Mouse (Mus musculus) heart, postnatal 0 days (tissue): ENCODE results near the gene Coro1c. TPM values are rescaled to one million over a fixed set of nuclear protein-coding genes. Genes with fewer than 3 reads are reported as not detected.
A peak's percentile ranks its signal among the peaks of the same experiment; 100 is the strongest.

Source experiments
- ATAC-seq: fragments of 200-750 bp; cut with Nextera tagmentation; 2 replicates; pipeline ENCODE4 v1.8.0; 2017; ENCODE audit warnings: low read depth, moderate number of reproducible peaks, moderate library complexity; ENCODE audit not compliant: insufficient read depth
- DNase-seq: peaks from one replicate; pipeline ENCODE4 v3.0.0-alpha.2; 2016; ENCODE audit warnings: low spot score
- H3K27ac ChIP-seq: fragments of 300-500 bp; sonication (generic); 2 replicates; pipeline ENCODE4 v1.5.1; 2014; ENCODE audit warnings: low read depth, mild to moderate bottlenecking
- H3K27me3 ChIP-seq: fragments of 300-500 bp; sonication (generic); 2 replicates; pipeline ENCODE4 v1.6.1; 2014; ENCODE audit warnings: low read length, mixed read lengths; ENCODE audit not compliant: control insufficient read depth, insufficient read depth
- H3K36me3 ChIP-seq: fragments of 300-500 bp; sonication (generic); replicated peaks from 2 replicates; pipeline ENCODE4 v1.6.1; 2014; ENCODE audit warnings: low read length, mixed read lengths; ENCODE audit not compliant: control insufficient read depth, insufficient read depth
- H3K4me1 ChIP-seq: fragments of 300-500 bp; sonication (generic); 2 replicates; pipeline ENCODE4 v1.6.1; 2014; ENCODE audit warnings: antibody characterized with exemption; ENCODE audit not compliant: control insufficient read depth, insufficient read depth
- H3K4me2 ChIP-seq: fragments of 300-500 bp; sonication (generic); 2 replicates; pipeline ENCODE4 v1.6.1; 2014; ENCODE audit warnings: low read depth, mild to moderate bottlenecking, low read length, moderate library complexity
- H3K4me3 ChIP-seq: fragments of 300-500 bp; sonication (generic); 2 replicates; pipeline ENCODE4 v1.5.1; 2014; ENCODE audit warnings: low read depth, low read length
- H3K9ac ChIP-seq: fragments of 300-500 bp; sonication (generic); replicated peaks from 2 replicates; pipeline ENCODE4 v1.6.1; 2014; ENCODE audit warnings: low read depth, low read length, mixed read lengths
- H3K9me3 ChIP-seq: fragments of 300-500 bp; sonication (generic); replicated peaks from 2 replicates; pipeline ENCODE4 v1.6.1; 2016; ENCODE audit warnings: low read length; ENCODE audit not compliant: control insufficient read depth
- CTCF ChIP-seq: IDR thresholded peaks from 2 replicates; pipeline ENCODE4 v1.5.1; 2016; ENCODE audit warnings: antibody characterized with exemption, control low read depth, low read depth
- EP300 ChIP-seq: IDR thresholded peaks from 2 replicates; pipeline ENCODE4 v1.6.1; 2016; ENCODE audit warnings: antibody characterized with exemption, low read depth
- WGBS: fragments of 180-500 bp; shearing (Covaris S2); extraction: QIAGEN DNeasy Blood & Tissue Kit; methylation state at CpG from one replicate; pipeline ENCODE4 v1.1.7; 2014; 5-methylcytosine and 5-hydroxymethylcytosine counted together
- polyA plus RNA-seq: library from polyadenylated mRNA; unstranded; fragments of >200 nt; fragmentation: Nextera tagmentation; extraction: Ambion mirVana; gene quantifications from 2 replicates; pipeline ENCODE4 v1.2.1, GENCODE M21; 2015
- total RNA-seq: library from RNA; depleted of rRNA; stranded (reverse); fragments of >200 nt; gene quantifications from 2 replicates; pipeline ENCODE4 v1.2.3, GENCODE M21; 2014; ENCODE audit warnings: low replicate concordance; rRNA removed

Coro1c gene
- total and polyA plus RNA-seq, 2 experiments from 2014 or later: 46.6 to 78.2 TPM

- Histone ChIP-seq H3K36me3 (no peaks in the 10 kb centered on the region), H3K4me1 (no peaks in the 10 kb centered on the region), H3K9me3 (no peaks in the 10 kb centered on the region), H3K27me3 (peaks cover 25% of the 10 kb centered on the region), H3K27ac (0 out of 2 replicates have a peak overlapping the region, but pooled peaks have one; percentile 30), H3K9ac (no peak overlapping the region), H3K4me3 (no peak overlapping the region), H3K4me2 (peak overlapping the region; percentile 33; the same call in 1 of the 2 replicates)
- no peak for ATAC-seq
- 19% methylated on average over 19 of the region's 19 CpGs for WGBS
- TF ChIP-seq EP300 (no peak), CTCF (no peak)
- no peak for DNase-seq
These were observed 111.2 kb downstream of the Coro1c start for GRCm38 (mm10) chr5:113797149-113797882.

- Histone ChIP-seq H3K9me3 (no peaks in the 10 kb centered on the region), H3K4me2 (peak overlapping the region; percentile 33; the same call in 1 of the 2 replicates), H3K4me3 (no peak overlapping the region), H3K27ac (no peak overlapping the region), H3K27me3 (peaks cover 25% of the 10 kb centered on the region), H3K36me3 (no peaks in the 10 kb centered on the region), H3K4me1 (no peaks in the 10 kb centered on the region), H3K9ac (no peak overlapping the region)
- ATAC-seq (no peak), DNase-seq (no peak)
- TF ChIP-seq EP300 (no peak), CTCF (no peak)
- WGBS: 12% methylated on average over 13 of the region's 13 CpGs
These were observed 112.0 kb downstream of the Coro1c start for GRCm38 (mm10) chr5:113796401-113797148.

Other genes with a start within 250 kb of the Coro1c start
- gene 1700069L16Rik, start 184.0 kb downstream of the Coro1c start, total RNA-seq: not detected in 2 replicates
- gene 1700069L16Rik, start 184.0 kb downstream of the Coro1c start, polyA plus RNA-seq: not detected in 2 replicates
- 5.5 and 7.1 TPM in 2 replicates for gene Ficd, start 173.0 kb downstream of the Coro1c start, total RNA-seq
- 4.1 and 5.3 TPM in 2 replicates for gene Ficd, start 173.0 kb downstream of the Coro1c start, polyA plus RNA-seq
- 15.8 and 22.3 TPM in 2 replicates for gene Sart3, start 136.2 kb downstream of the Coro1c start, total RNA-seq
- gene Sart3, start 136.2 kb downstream of the Coro1c start, polyA plus RNA-seq: 11.9 and 12.8 TPM in 2 replicates
- gene Iscu, start 136.0 kb downstream of the Coro1c start, total RNA-seq: 116 and 149 TPM in 2 replicates
- 210 and 215 TPM in 2 replicates for gene Iscu, start 136.0 kb downstream of the Coro1c start, polyA plus RNA-seq
- gene Tmem119, start 108.2 kb downstream of the Coro1c start, total RNA-seq: 19.9 and 28.4 TPM in 2 replicates
- 12.4 and 13.0 TPM in 2 replicates for gene Tmem119, start 108.2 kb downstream of the Coro1c start, polyA plus RNA-seq
- gene Selplg, start 76.1 kb downstream of the Coro1c start, total RNA-seq: 1.6 and 5.0 TPM in 2 replicates
- gene Selplg, start 76.1 kb downstream of the Coro1c start, polyA plus RNA-seq: 1.2 and 1.7 TPM in 2 replicates
- 7.1 and 10.0 TPM in 2 replicates for gene Ssh1, start 85.1 kb upstream of the Coro1c start, total RNA-seq
- 5.8 and 6.8 TPM in 2 replicates for gene Ssh1, start 85.1 kb upstream of the Coro1c start, polyA plus RNA-seq
- gene Dao, start 94.9 kb upstream of the Coro1c start, total RNA-seq: not detected in 2 replicates
- gene Dao, start 94.9 kb upstream of the Coro1c start, polyA plus RNA-seq: not detected in 2 replicates
- gene Usp30, start 156.7 kb upstream of the Coro1c start, total RNA-seq: 16.0 and 18.2 TPM in 2 replicates
- 6.1 and 6.3 TPM in 2 replicates for gene Usp30, start 156.7 kb upstream of the Coro1c start, polyA plus RNA-seq
- 0.19 TPM in 1 of 2 replicates, not detected in the other for gene Svop, start 182.8 kb upstream of the Coro1c start, total RNA-seq
- 0.07 TPM in 1 of 2 replicates, not detected in the other for gene Svop, start 182.8 kb upstream of the Coro1c start, polyA plus RNA-seq
- 0.27 and 2.4 TPM in 2 replicates for gene Alkbh2, start 219.5 kb upstream of the Coro1c start, total RNA-seq
- gene Alkbh2, start 219.5 kb upstream of the Coro1c start, polyA plus RNA-seq: 4.0 and 4.1 TPM in 2 replicates
- 15.0 and 31.4 TPM in 2 replicates for gene Ung, start 221.6 kb upstream of the Coro1c start, total RNA-seq
- gene Ung, start 221.6 kb upstream of the Coro1c start, polyA plus RNA-seq: 25.0 and 26.5 TPM in 2 replicates
- gene Acacb, start 237.8 kb upstream of the Coro1c start, total RNA-seq: 50.7 and 70.1 TPM in 2 replicates
- 15.3 and 17.5 TPM in 2 replicates for gene Acacb, start 237.8 kb upstream of the Coro1c start, polyA plus RNA-seq